Mouse (Mus musculus) right cerebral cortex, adult 18-20 months (tissue): Measurements from ENCODE around the gene Pepd.
A peak's percentile ranks its signal among the peaks of the same experiment; 100 is the strongest.

Experiments used
- DNase-seq: peaks from one replicate; pipeline ENCODE4 v3.0.0; 2022; ENCODE audit warnings: mixed read lengths

The Pepd gene

GRCm38 (mm10) chr7:34984526-34985133 is 72.5 kb downstream of the Pepd start:
- no peak for DNase-seq

GRCm38 (mm10) chr7:34985216-34985615 is 73.0 kb downstream of the Pepd start:
- DNase-seq = no peak

- no peak for DNase-seq
Observed at GRCm38 (mm10) chr7:34985646-34986045, 73.5 kb downstream of the Pepd start.

GRCm38 (mm10) chr7:34986575-34987150 is 74.5 kb downstream of the Pepd start:
- no peak for DNase-seq

GRCm38 (mm10) chr7:34987258-34987657 is 75.1 kb downstream of the Pepd start:
- no peak for DNase-seq

GRCm38 (mm10) chr7:34988488-34988887 is 76.3 kb downstream of the Pepd start:
- no peak for DNase-seq

- DNase-seq = no peak
Observed at GRCm38 (mm10) chr7:34991731-34992246, 79.6 kb downstream of the Pepd start.

GRCm38 (mm10) chr7:34992766-34993165 is 80.6 kb downstream of the Pepd start:
- DNase-seq = no peak

GRCm38 (mm10) chr7:34995872-34996662 is 83.9 kb downstream of the Pepd start:
- no peak for DNase-seq

- no peak for DNase-seq
Observed at GRCm38 (mm10) chr7:35000839-35001238, 88.7 kb downstream of the Pepd start.

GRCm38 (mm10) chr7:35003171-35003737 is 91.1 kb downstream of the Pepd start:
- DNase-seq = no peak

GRCm38 (mm10) chr7:35006661-35007060 is 94.5 kb downstream of the Pepd start:
- DNase-seq = no peak

- DNase-seq = no peak
Observed at GRCm38 (mm10) chr7:35013228-35013627, 101.0 kb downstream of the Pepd start.

- no peak for DNase-seq
Observed at GRCm38 (mm10) chr7:35015252-35015651, 103.1 kb downstream of the Pepd start.

GRCm38 (mm10) chr7:35021365-35021764 is 109.2 kb downstream of the Pepd start:
- DNase-seq = peak; percentile 48

- no peak for DNase-seq
Observed at GRCm38 (mm10) chr7:35023251-35023650, 111.1 kb downstream of the Pepd start.

- DNase-seq = peak; percentile 46
Observed at GRCm38 (mm10) chr7:35024426-35024825, 112.2 kb downstream of the Pepd start.

- DNase-seq = peak; percentile 76
Observed at GRCm38 (mm10) chr7:35025409-35026275, 113.5 kb downstream of the Pepd start.

- DNase-seq = no peak
Observed at GRCm38 (mm10) chr7:35026276-35026630, 114.1 kb downstream of the Pepd start.

GRCm38 (mm10) chr7:35026838-35027291 is 114.7 kb downstream of the Pepd start:
- DNase-seq = peak; percentile 54

- peak; percentile 44 for DNase-seq
Observed at GRCm38 (mm10) chr7:35027801-35028420, 115.7 kb downstream of the Pepd start.

- DNase-seq = no peak
Observed at GRCm38 (mm10) chr7:35028559-35028958, 116.4 kb downstream of the Pepd start.
